Mouse (Mus musculus) MEL (cell line): ENCODE measurements around the gene Aldh9a1. TPM values are rescaled to one million over a fixed set of nuclear protein-coding genes. Genes with fewer than 3 reads are reported as not detected.
A peak's percentile ranks its signal among the peaks of the same experiment; 100 is the strongest.

ENCODE experiments used
- DNase-seq: peaks from one replicate; pipeline ENCODE4 v3.0.0; 2011; ENCODE audit warnings: low read depth, low spot score
- H3K27ac ChIP-seq: 2 replicates; pipeline ENCODE4 v1.5.1; 2012; ENCODE audit warnings: low read depth, mild to moderate bottlenecking, control low read depth, low read length, moderate library complexity; ENCODE audit not compliant: control insufficient read depth
- H3K27me3 ChIP-seq, 2 experiments: fragments of 150-350 bp in 1 of 2; sonication (generic) in 1 of 2; 2 replicates each; pipeline ENCODE4 v1.6.1; 2012; ENCODE audit warnings: low read length in 2 of 2, mild to moderate bottlenecking in 2 of 2, improper control_type of control experiment in 1 of 2, moderate library complexity in 1 of 2; ENCODE audit not compliant: insufficient read depth in 2 of 2, control insufficient read depth in 1 of 2
- H3K36me3 ChIP-seq, 2 experiments: 2 replicates each; pipeline ENCODE4 v1.6.1; 2012 to 2014; ENCODE audit warnings: low read length in 2 of 2, improper control_type of control experiment in 1 of 2, inconsistent platforms in 1 of 2, mild to moderate bottlenecking in 1 of 2; ENCODE audit not compliant: insufficient read depth in 2 of 2, control insufficient read depth in 1 of 2
- H3K4me1 ChIP-seq, 2 experiments: fragments of 150-350 bp in 1 of 2; sonication (generic) in 1 of 2; 2 replicates each; pipeline ENCODE4 v1.6.1; 2012; ENCODE audit warnings: low read length in 2 of 2, improper control_type of control experiment in 1 of 2, mild to moderate bottlenecking in 1 of 2; ENCODE audit not compliant: insufficient read depth in 2 of 2, control insufficient read depth in 1 of 2
- H3K4me3 ChIP-seq, 2 experiments: fragments of 150-350 bp in 1 of 2; sonication (generic) in 1 of 2; 2 replicates each; pipeline ENCODE4 v1.5.1; 2012; ENCODE audit warnings: low read depth in 2 of 2, low read length in 2 of 2, mild to moderate bottlenecking in 2 of 2, moderate library complexity in 2 of 2, control low read depth in 1 of 2, improper control_type of control experiment in 1 of 2; ENCODE audit not compliant: control insufficient read depth in 1 of 2, insufficient read depth in 1 of 2
- H3K79me2 ChIP-seq: 2 replicates; pipeline ENCODE4 v1.6.1; 2012; ENCODE audit warnings: mild to moderate bottlenecking, low read length, moderate library complexity; ENCODE audit not compliant: control insufficient read depth, poor library complexity, insufficient read depth
- H3K9ac ChIP-seq: 2 replicates; pipeline ENCODE4 v1.6.1; 2012; ENCODE audit warnings: low read depth, mild to moderate bottlenecking, control low read depth, low read length, moderate library complexity; ENCODE audit not compliant: control insufficient read depth, poor library complexity, severe bottlenecking
- H3K9me3 ChIP-seq: fragments of 150-350 bp; sonication (generic); replicated peaks from 2 replicates; pipeline ENCODE4 v1.6.1; 2012; ENCODE audit warnings: mild to moderate bottlenecking, low read length, improper control_type of control experiment, moderate library complexity; ENCODE audit not compliant: insufficient read depth
- CHD1 ChIP-seq: IDR thresholded peaks from 2 replicates; pipeline ENCODE4 v1.6.1; 2012; ENCODE audit warnings: low read depth, mild to moderate bottlenecking, inconsistent platforms, low read length, improper control_type of control experiment
- CHD2 ChIP-seq: IDR thresholded peaks from 2 replicates; pipeline ENCODE4 v1.6.1; 2011; ENCODE audit warnings: low read length, improper control_type of control experiment
- CTCF ChIP-seq, 3 experiments: IDR thresholded peaks in 2 of 3; conservative IDR thresholded peaks in 1 of 3; 2 replicates each; pipeline ENCODE4 v1.5.1; 2011 to 2012; ENCODE audit warnings: low read length in 3 of 3, low read depth in 2 of 3, mild to moderate bottlenecking in 2 of 3, improper control_type of control experiment in 1 of 3, inconsistent platforms in 1 of 3, mixed read lengths in 1 of 3, moderate library complexity in 1 of 3; ENCODE audit not compliant: control insufficient read depth in 1 of 3, insufficient read depth in 1 of 3, poor library complexity in 1 of 3, severe bottlenecking in 1 of 3
- ELF1 ChIP-seq: IDR thresholded peaks from 2 replicates; pipeline ENCODE4 v1.6.1; 2014; ENCODE audit warnings: low read depth, mild to moderate bottlenecking, inconsistent platforms, low read length, improper control_type of control experiment, moderate library complexity
- EP300 ChIP-seq, 2 experiments: IDR thresholded peaks; 2 replicates each; pipeline ENCODE4 v1.6.1; 2011; ENCODE audit warnings: improper control_type of control experiment in 2 of 2, low read length in 2 of 2, low read depth in 1 of 2, mild to moderate bottlenecking in 1 of 2
- ETS1 ChIP-seq: IDR thresholded peaks from 2 replicates; pipeline ENCODE4 v1.6.1; 2012; ENCODE audit warnings: low read depth, mild to moderate bottlenecking, inconsistent platforms, low read length, improper control_type of control experiment, moderate library complexity
- GABPA ChIP-seq: IDR thresholded peaks from 2 replicates; pipeline ENCODE4 v1.6.1; 2012; ENCODE audit warnings: low read depth, mild to moderate bottlenecking, inconsistent platforms, low read length, improper control_type of control experiment, moderate library complexity
- GATA1 ChIP-seq: IDR thresholded peaks from 2 replicates; pipeline ENCODE4 v1.6.1; 2011; ENCODE audit warnings: low read depth, low read length, improper control_type of control experiment
- HCFC1 ChIP-seq: IDR thresholded peaks from 2 replicates; pipeline ENCODE4 v1.6.1; 2012; ENCODE audit warnings: low read depth, mild to moderate bottlenecking, inconsistent platforms, low read length, improper control_type of control experiment, moderate library complexity
- KAT2A ChIP-seq: conservative IDR thresholded peaks from 2 replicates; pipeline ENCODE4 v1.6.1; 2012; ENCODE audit warnings: low read depth, low read length, improper control_type of control experiment, inconsistent platforms
- MAFK ChIP-seq: IDR thresholded peaks from 2 replicates; pipeline ENCODE4 v1.6.1; 2011; ENCODE audit warnings: low read depth, mild to moderate bottlenecking, low read length, improper control_type of control experiment, borderline replicate concordance
- MAX ChIP-seq: IDR thresholded peaks from 2 replicates; pipeline ENCODE4 v1.6.1; 2011; ENCODE audit warnings: low read length, improper control_type of control experiment
- NELFE ChIP-seq: IDR thresholded peaks from 2 replicates; pipeline ENCODE4 v1.6.1; 2011; ENCODE audit warnings: low read depth, low read length, improper control_type of control experiment
- NRF1 ChIP-seq: IDR thresholded peaks from 2 replicates; pipeline ENCODE4 v1.6.1; 2014; ENCODE audit warnings: low read depth, mild to moderate bottlenecking, inconsistent platforms, low read length, improper control_type of control experiment, moderate library complexity; ENCODE audit not compliant: poor library complexity, insufficient read depth, severe bottlenecking
- POLR2AphosphoS2 ChIP-seq: IDR thresholded peaks from 2 replicates; pipeline ENCODE4 v1.6.1; 2011; ENCODE audit warnings: low read length, improper control_type of control experiment
- POLR2AphosphoS5 ChIP-seq: IDR thresholded peaks from 2 replicates; pipeline ENCODE4 v1.6.1; 2012; ENCODE audit warnings: low read depth, borderline replicate concordance, mild to moderate bottlenecking, inconsistent platforms, low read length, moderate library complexity, mixed read lengths
- RCOR1 ChIP-seq: IDR thresholded peaks from 2 replicates; pipeline ENCODE4 v1.6.1; 2012; ENCODE audit warnings: low read depth, mild to moderate bottlenecking, inconsistent platforms, low read length, improper control_type of control experiment
- SMC3 ChIP-seq: IDR thresholded peaks from 2 replicates; pipeline ENCODE4 v1.6.1; 2011; ENCODE audit warnings: low read depth, low read length, improper control_type of control experiment
- TCF12 ChIP-seq: IDR thresholded peaks from 2 replicates; pipeline ENCODE4 v1.6.1; 2014; ENCODE audit warnings: low read depth, mild to moderate bottlenecking, inconsistent platforms, low read length, improper control_type of control experiment, moderate library complexity
- USF1 ChIP-seq: IDR thresholded peaks from 2 replicates; pipeline ENCODE4 v1.6.1; 2014; ENCODE audit warnings: low read depth, mild to moderate bottlenecking, inconsistent platforms, low read length, improper control_type of control experiment, moderate library complexity
- USF2 ChIP-seq, 2 experiments: IDR thresholded peaks; 2 replicates each; pipeline ENCODE4 v1.6.1; 2011 to 2012; ENCODE audit warnings: improper control_type of control experiment in 2 of 2, low read length in 2 of 2, borderline replicate concordance in 1 of 2, inconsistent platforms in 1 of 2, low read depth in 1 of 2, mild to moderate bottlenecking in 1 of 2; ENCODE audit not compliant: insufficient read depth in 1 of 2
- ZC3H11A ChIP-seq: IDR thresholded peaks from 2 replicates; pipeline ENCODE4 v1.6.1; 2012; ENCODE audit warnings: low read depth, mild to moderate bottlenecking, inconsistent platforms, low read length, improper control_type of control experiment
- ZKSCAN1 ChIP-seq: IDR thresholded peaks from 2 replicates; pipeline ENCODE4 v1.6.1; 2012; ENCODE audit warnings: low read depth, mild to moderate bottlenecking, inconsistent platforms, low read length, improper control_type of control experiment, moderate library complexity
- ZMIZ1 ChIP-seq: IDR thresholded peaks from 2 replicates; pipeline ENCODE4 v1.6.1; 2012; ENCODE audit warnings: low read depth, mild to moderate bottlenecking, inconsistent platforms, low read length, improper control_type of control experiment, moderate library complexity
- ZNF384 ChIP-seq: IDR thresholded peaks from 2 replicates; pipeline ENCODE4 v1.6.1; 2012; ENCODE audit warnings: low read depth, mild to moderate bottlenecking, inconsistent platforms, low read length, improper control_type of control experiment
- polyA plus RNA-seq, 2 experiments: library from polyadenylated mRNA; stranded (reverse) in 1 of 2; unstranded in 1 of 2; fragments of >175 nt in 1 of 2; fragments of >200 nt in 1 of 2; gene quantifications; 2 replicates each; pipeline versions ENCODE4 v1.2.1 to v1.2.4; 2012; ENCODE audit warnings: low replicate concordance in 2 of 2, low read depth in 1 of 2; ENCODE audit not compliant: insufficient read length in 2 of 2, insufficient read depth in 1 of 2, missing spikeins in 1 of 2
- total RNA-seq: library from RNA; depleted of rRNA; stranded (reverse); fragments of 300-350 nt; gene quantifications from 2 replicates; pipeline ENCODE4 v1.2.3, GENCODE M21; 2012

The Aldh9a1 gene
- total and polyA plus RNA-seq, 3 experiments = 14.3 to 78.2 TPM; not detected in 1

DNA sequence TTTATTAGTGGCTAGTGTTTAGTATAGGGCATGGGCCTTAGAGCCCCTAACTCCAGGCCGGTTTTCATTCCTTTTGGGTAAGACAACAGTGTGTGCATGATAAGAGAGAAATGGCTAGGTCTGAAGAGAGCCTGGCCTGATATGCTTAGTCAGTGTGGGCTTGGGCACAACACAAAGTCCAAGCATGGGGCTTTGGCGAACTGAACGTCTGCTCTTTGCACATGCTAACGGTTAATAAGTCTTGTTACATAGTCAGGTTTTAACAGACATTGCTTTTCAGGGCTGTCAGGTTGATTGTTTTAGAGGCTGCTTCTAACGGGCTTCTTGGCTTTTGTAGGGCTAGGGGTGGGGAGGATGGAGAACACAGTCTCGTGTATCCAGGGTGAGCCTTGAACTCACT, 16.8 kb downstream of the Aldh9a1 start:
- Histone ChIP-seq H3K79me2 (no peaks in the 10 kb centered on the region), H3K9me3 (no peaks in the 10 kb centered on the region), H3K27me3 (no peaks in the 10 kb centered on the region), H3K36me3 (peaks cover 4 to 6% of the 10 kb centered on the region in 2 experiments), H3K4me3 (no peak overlapping the region), H3K4me1 (peaks cover 0 to 2% of the 10 kb centered on the region in 2 experiments; a peak in 2 of 4 replicates), H3K27ac (no peak overlapping the region), H3K9ac (no peak overlapping the region)
- no peak for DNase-seq
- no peak for TF ChIP-seq ZMIZ1
- TF ChIP-seq MAFK = no peak
- TF ChIP-seq ZC3H11A = no peak
- no peak for TF ChIP-seq ZNF384
- TF ChIP-seq TCF12 = no peak
- no peak for TF ChIP-seq HCFC1
- no peak for TF ChIP-seq POLR2AphosphoS2

DNA sequence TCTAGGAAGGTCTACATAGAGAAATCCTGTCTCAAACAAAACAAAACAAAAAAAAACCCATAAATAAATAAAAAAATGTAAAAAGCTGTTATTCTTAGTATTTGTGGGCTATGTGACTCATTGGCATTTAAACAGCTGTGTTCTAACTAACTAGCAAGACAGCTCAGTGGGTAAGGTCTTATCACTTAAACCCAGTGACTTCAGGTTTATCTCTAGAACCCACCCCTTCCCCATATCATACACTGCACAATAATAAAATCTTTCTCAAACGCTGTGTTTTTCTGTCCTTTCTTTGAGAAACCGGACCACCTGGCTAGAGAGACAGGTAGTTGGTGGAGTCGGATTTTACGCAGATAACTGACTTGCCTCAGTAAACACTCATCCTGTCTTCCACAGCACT, 18.2 kb downstream of the Aldh9a1 start:
- peaks cover 4% of the 10 kb centered on the region in 2 experiments; a peak in 3 of 4 replicates for H3K36me3 ChIP-seq
- H3K9ac ChIP-seq = no peak overlapping the region
- no peak overlapping the region for H3K4me3 ChIP-seq
- no peaks in the 10 kb centered on the region for H3K79me2 ChIP-seq
- H3K4me1 ChIP-seq = peaks cover 0 to 2% of the 10 kb centered on the region in 2 experiments; a peak in 2 of 4 replicates
- no peak for TF ChIP-seq MAX
- TF ChIP-seq CTCF (IDR thresholded peaks at IDR 0.05 in 2 of 3, conservative IDR thresholded peaks at IDR 0.05 in 1 of 3; ENCODE audit: control insufficient read depth in 1 of 3, insufficient read depth in 1 of 3, low read depth in 2 of 3, low read length in 3 of 3, poor library complexity in 1 of 3, severe bottlenecking in 1 of 3) = no peak
- no peak for TF ChIP-seq USF1
- TF ChIP-seq EP300 (IDR thresholded peaks at IDR 0.05; ENCODE audit: low read depth in 1 of 2, low read length in 2 of 2) = peak; percentile 24 to 33; a peak in 1 of 4 replicates
- TF ChIP-seq ETS1 = peak; percentile 73
- TF ChIP-seq NRF1 = no peak
- TF ChIP-seq GATA1 = peak; percentile 52
- TF ChIP-seq TCF12 = 0 out of 2 replicates have a peak, but pooled peaks have one; percentile 22
- H3K9me3 ChIP-seq = no peaks in the 10 kb centered on the region
- no peak for DNase-seq
- H3K27ac ChIP-seq = no peak overlapping the region
- no peaks in the 10 kb centered on the region for H3K27me3 ChIP-seq

DNA sequence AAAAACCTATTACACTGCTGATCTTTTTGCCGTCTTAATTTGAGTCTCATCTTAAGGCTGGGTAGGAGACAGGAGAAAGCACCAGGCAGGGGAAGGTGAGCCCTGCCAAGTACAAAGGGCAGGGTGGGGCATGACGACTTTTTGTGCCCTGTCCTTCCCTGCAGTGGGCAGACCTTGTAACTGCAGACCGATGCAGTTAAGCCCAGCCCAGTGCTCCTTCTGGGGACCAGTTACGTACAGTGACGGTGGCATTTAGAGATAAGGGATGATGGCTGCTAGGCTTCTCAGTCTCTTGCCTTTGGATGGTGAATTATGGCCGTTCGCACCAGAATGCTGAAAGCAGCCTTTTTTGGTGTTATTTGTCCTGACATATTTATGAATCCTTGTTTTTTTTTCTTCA, 18.7 kb downstream of the Aldh9a1 start:
- DNase-seq = no peak
- Histone ChIP-seq H3K9ac (no peak overlapping the region), H3K27me3 (no peaks in the 10 kb centered on the region), H3K36me3 (peaks cover 4% of the 10 kb centered on the region in 2 experiments; a peak in 3 of 4 replicates), H3K4me3 (no peak overlapping the region), H3K9me3 (no peaks in the 10 kb centered on the region), H3K79me2 (no peaks in the 10 kb centered on the region), H3K27ac (no peak overlapping the region), H3K4me1 (peaks cover 0 to 2% of the 10 kb centered on the region in 2 experiments; a peak in 2 of 4 replicates)
- TF ChIP-seq ZMIZ1 (no peak), USF2 (IDR thresholded peaks at IDR 0.05; ENCODE audit: borderline replicate concordance in 1 of 2, insufficient read depth in 1 of 2, low read depth in 1 of 2, low read length in 2 of 2) (no peak), ETS1 (no peak), NELFE (no peak), ELF1 (no peak), RCOR1 (no peak), CTCF (IDR thresholded peaks at IDR 0.05 in 2 of 3, conservative IDR thresholded peaks at IDR 0.05 in 1 of 3; ENCODE audit: control insufficient read depth in 1 of 3, insufficient read depth in 1 of 3, low read depth in 2 of 3, low read length in 3 of 3, poor library complexity in 1 of 3, severe bottlenecking in 1 of 3) (no peak), GATA1 (no peak), ZKSCAN1 (no peak), NRF1 (no peak), POLR2AphosphoS5 (no peak), ZC3H11A (no peak), MAX (no peak), KAT2A (no peak), CHD2 (no peak), SMC3 (no peak), POLR2AphosphoS2 (no peak), CHD1 (no peak), GABPA (no peak)
